Mouse (Mus musculus): ENCODE results near the gene Kcna10. TPM values are rescaled to one million over a fixed set of nuclear protein-coding genes. Genes with fewer than 3 reads are reported as not detected.

The Kcna10 gene
- total RNA-seq, 4 experiments from 2014 or later = 0.16 to 0.65 (median 0.61) TPM; not detected in 1

GRCm38 (mm10) chr3:107239607-107240006 lies 56.8 kb downstream of the Kcna10 start, which contains the start of gene Prok1:
Gene Prok1 (minus strand): TSS chr3:107239707.
- DNase-seq (ENCODE audit: low spot score in 2 of 2) = no peak

DNA sequence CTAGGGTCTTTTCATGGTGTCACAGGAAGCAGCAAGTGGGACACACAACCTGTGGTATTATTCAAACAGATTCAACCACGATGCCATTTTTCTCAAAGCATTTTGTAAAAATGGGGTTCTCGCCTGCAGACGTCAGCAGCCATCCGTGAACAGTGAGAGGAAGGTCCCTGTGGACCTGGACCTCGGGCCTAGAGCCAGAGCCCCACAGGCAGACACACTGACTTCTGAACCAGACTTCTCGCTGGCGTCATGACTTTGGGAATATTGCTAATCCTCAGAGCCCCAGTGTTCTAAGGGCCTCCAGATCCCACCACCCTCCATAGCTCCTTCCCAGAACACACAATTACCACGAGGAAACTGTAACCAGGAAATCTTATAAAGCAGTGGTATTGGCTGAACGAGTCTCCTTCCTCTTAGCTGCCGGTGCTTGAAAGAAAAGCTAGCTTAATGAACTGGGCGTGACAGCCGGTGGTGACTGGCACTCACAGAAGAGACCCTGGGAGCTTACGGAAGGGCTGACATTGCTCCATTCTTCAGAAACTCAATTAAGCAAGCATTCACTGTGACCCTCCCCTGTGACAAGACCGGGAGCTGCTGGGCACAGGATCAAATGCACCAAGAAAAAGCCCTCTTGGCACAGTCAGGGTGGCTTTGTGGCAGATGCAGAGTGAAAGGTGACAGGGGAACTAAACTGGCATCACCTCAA lies 58.7 kb downstream of the Kcna10 start:
- no peak for DNase-seq (ENCODE audit: low spot score in 2 of 2)

Other genes starting within 250 kb of the Kcna10 start
- 10 to 100 TPM; 26.9 to 31.1 (median 27.7) TPM for gene Kcna3, start 146.9 kb upstream of the Kcna10 start, total RNA-seq (2022)
- gene Kcna2, start 81.9 kb upstream of the Kcna10 start, total RNA-seq (2022) = 100 to 1,000 TPM; 121 to 161 (median 143) TPM
- gene Cym, start 38.7 kb downstream of the Kcna10 start, total RNA-seq (2022) = under 1 TPM in 1 of 4 experiments, not detected in 3; 0.37 TPM
- gene A630076J17Rik, start 47.6 kb downstream of the Kcna10 start, total RNA-seq (2022) = not detected
- gene Prok1, start 56.7 kb downstream of the Kcna10 start, total RNA-seq (2022) = under 1 TPM in 1 of 4 experiments, not detected in 3; 0.11 TPM
- 10 to 100 TPM; 61.9 to 70.2 (median 63.6) TPM for gene Lamtor5, start 95.8 kb downstream of the Kcna10 start, total RNA-seq (2022)
- 1 to 10 TPM; 1.3 to 1.9 (median 1.7) TPM for gene Slc16a4, start 108.2 kb downstream of the Kcna10 start, total RNA-seq (2022)
- gene Rbm15, start 150.6 kb downstream of the Kcna10 start, total RNA-seq (2022) = 10 to 100 TPM; 25.5 to 27.4 (median 26.5) TPM

All from left cerebral cortex, adult 8-10 months (tissue).